Mouse (Mus musculus) cerebellum, postnatal 14 days (tissue): ENCODE measurements at regions not wholly inside any gene's neighbourhood (a gene's known extent, or its start where the extent isn't known, plus 50 kb on each side); places are given as distances from the start of the nearest gene placed in this dataset.

Source experiments
- DNase-seq, 2 experiments: peaks; one replicate each; pipeline ENCODE4 v3.0.0; 2021; ENCODE audit warnings: mixed read lengths in 2 of 2

DNA sequence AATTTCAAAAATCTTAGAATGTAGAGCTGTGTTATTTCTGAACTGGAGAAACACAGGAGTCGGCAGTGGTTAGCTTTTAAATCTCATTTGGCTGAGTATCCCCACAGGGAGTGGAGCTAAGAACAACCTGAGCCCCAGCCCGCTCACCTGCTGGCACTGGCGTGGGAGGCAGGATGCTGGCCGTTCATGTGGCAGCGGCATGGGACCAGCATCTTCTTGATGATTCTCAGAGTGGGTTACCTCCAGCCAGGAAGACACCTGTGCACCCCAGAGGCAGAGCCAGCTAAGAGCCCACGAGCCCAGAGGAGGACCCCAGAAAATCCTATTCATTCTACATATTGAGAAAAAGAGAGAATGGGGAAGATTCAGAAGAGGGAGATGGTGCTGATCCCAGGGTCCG, 181.7 kb downstream of the Vrk1 start:
- peak in 1 of 2 experiments; percentile 38 for DNase-seq

DNA sequence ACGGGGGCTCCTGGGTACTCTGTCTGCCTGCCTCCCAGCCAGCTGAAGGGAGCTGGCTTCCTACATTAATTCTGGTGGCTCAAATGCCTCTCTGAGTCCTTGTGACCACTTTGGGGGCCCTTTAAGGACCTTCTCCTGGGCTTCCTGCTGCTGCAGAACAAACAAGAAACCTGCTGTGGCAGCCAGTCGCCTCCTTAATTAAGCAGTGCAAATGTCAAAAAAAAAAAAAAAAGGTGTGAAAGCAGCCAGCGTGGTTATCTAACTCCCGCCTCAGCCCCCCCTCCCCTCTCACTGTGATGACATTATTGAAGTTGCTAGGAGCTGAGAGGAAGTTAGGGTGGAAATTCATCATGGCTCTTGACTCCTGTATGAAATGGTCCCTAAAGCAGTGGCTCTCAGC, 189.3 kb downstream of the Vrk1 start:
- no peak for DNase-seq

GRCm38 (mm10) chr12:106203526-106203925, 193.5 kb downstream of the Vrk1 start:
- no peak for DNase-seq

GRCm38 (mm10) chr12:106210959-106211358, 200.9 kb downstream of the Vrk1 start:
- no peak for DNase-seq

DNA sequence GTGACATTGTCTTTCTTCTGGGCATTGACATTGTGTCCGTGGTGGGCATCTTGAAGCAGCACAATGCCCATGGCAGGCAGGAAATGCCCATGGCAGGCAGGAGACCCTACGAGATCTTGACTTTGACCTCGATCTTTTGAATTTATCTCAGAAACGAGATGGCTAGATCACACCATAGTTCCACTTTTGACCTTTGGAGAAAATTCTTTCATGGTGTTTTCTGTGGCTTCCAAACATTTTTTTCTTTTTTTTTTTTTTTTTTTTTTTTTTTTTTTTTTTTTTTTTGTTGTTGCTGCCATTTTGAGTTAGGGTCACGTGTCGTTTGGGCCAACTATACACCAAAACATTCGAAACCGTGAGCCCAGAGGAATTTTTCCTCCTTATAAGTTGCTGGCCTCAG, 201.5 kb downstream of the Vrk1 start:
- no peak for DNase-seq

- no peak for DNase-seq
Observed at GRCm38 (mm10) chr12:106212397-106212796, 202.4 kb downstream of the Vrk1 start.

GRCm38 (mm10) chr12:106220071-106220470, 210.0 kb downstream of the Vrk1 start:
- no peak for DNase-seq

DNA sequence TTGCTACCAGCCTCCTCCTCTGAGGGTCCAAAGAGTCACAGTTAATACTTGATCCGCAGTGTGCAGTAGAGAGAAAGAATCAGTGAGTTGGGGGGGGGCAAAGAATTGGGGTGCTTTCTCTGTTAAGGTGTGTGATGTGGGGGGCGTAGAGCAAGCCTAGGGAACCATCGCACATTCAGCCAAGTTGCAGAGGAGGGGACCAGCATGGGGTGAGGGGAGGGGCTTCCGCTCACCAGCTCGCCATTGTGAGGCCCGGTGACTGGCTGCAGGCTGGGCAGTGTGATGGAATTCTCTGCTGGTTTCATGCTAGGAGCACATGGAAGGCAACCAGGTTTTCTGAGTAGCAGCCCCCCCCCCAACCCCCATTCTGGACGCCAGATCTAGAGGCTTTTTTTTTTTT, 216.2 kb downstream of the Vrk1 start:
- no peak for DNase-seq

DNA sequence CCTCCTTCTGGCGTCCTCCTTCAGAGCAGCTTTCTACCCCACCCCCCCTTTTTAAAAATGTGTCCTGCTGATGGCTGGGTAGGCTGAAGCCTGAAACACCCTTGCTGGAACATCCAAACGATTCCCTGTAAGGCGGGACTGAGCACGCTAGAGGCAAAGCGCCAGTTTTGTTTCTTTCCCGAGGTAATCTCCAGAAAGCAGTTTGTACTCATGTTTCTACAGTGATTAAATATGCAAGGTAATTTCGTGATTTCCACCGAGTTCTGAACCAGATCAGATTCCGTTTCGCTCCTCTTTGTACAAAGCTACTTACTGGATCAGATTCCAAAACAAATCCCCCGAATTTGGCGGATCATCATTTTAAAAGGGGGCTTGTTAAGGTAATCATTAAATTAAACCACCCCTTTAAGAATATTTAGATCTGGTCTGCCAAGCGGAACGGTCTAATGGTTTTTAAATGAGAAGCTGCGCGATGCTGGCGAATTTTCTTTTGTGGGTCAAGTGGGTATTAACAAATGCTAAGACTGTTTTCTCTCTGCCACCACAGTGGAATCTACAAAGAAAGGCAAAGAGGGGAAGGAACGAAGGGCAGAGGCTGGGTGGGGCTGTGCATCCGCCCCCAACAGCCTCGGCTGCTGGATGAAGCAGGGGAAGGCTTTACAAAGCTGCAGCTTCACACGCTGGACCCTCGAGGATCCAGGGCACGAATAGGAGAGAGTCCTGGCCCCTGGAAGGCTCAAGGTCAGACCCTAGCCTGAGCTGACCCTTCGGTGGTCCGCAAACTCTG, 216.9 kb downstream of the Vrk1 start:
- DNase-seq = no peak

GRCm38 (mm10) chr12:106227563-106227840, 217.5 kb downstream of the Vrk1 start:
- DNase-seq = no peak

DNA sequence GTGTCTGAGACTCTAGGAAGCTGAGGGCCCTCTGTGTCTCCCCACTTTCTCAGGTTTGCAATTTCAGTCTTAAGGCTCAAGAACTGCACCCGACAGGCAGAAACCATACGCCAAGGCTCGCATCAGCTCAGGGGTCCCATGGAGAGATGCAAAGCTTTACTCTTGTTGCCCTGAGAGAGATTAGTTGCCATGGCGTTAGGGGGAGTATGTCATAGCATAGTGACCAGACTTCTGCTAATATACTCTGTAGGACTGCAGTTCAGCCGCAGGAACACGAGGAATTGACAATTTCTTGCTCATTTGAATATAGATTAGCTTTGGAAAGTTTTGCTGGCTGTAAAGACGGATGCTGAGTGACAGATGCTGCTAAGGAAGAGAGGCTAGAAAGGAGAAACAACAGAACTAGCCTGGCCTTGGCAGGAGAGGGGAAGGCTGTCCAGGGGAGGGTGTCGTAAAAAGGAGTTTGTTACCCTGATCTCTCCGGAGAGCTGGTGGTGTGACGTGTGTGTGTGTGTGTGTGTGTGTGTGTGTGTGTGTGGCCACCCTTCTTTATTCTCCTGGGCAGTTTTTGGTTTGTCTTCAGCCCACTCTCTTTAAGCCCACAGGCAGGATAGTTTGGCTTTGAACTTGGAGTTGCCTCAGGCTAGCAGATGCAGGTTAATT, 235.3 kb downstream of the Vrk1 start:
- DNase-seq = no peak

DNA sequence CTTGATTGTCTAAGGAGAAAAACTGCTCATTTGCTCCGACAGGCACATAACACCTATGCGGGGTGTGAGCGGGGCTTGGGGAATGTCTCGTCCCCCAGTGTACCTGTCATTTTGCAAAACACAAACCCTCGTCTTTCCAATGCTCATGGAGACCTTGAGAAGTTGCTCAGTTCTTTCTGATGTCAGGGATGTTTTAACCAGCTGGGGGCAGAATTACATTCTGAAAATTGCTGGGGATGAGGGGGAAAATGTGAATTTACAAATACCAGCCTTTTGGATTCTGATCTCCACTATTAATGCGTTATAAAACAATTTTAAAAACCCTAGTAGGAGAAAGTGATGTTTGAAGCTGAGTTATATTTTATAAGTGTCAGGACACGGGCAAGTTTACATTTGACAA, 263.6 kb downstream of the Vrk1 start:
- no peak for DNase-seq

- DNase-seq = no peak
Observed at GRCm38 (mm10) chr12:106277886-106278285, 267.9 kb downstream of the Vrk1 start.

DNA sequence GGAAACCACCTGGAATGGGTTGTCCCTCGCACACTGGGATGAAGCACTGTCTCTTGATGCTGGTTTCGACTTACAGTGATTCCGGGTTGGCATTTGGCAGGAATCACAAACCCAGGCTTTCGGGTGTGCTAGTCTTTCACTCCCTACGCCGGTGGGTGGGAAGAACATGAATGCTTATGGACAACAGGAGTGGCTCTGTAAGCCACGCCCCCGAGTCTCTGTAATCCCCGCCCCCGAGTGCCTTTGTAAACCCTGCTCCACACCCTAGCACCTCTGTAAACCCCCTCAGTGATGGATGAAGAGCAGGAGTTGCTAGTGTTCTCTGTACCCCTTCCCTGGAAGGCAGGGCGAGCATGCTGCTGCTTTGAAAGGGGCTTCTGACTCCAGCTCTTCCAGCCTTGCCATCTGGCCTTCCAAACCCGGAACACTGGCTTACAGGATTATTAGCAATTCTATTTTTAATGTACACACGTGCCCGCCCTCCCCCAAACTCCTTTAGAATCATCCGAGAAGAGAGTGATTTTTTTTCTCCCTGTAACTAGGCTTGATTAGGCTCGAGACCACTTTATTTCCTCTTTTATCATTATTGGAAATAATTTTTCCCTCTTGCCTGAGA, 272.6 kb downstream of the Vrk1 start:
- DNase-seq = no peak

DNA sequence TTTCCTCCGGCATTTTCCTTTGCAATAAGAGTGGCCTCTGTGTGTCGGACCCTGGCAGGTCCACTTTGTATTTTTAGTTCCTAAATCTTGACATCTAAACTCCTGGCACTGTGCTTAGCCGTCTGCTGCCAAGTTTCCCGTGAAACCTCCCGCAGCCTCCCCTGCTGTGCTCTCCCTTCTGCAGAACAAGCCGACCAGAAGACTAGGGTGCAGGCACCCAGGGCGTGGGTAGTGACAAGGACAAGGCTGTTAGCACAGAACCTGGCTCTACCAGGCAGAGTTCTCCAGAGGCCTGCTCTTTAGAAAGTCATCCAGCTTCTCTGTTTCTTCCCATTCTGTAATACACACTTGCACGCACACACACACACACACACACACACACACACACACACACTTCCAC, 274.8 kb downstream of the Vrk1 start:
- DNase-seq = no peak

DNA sequence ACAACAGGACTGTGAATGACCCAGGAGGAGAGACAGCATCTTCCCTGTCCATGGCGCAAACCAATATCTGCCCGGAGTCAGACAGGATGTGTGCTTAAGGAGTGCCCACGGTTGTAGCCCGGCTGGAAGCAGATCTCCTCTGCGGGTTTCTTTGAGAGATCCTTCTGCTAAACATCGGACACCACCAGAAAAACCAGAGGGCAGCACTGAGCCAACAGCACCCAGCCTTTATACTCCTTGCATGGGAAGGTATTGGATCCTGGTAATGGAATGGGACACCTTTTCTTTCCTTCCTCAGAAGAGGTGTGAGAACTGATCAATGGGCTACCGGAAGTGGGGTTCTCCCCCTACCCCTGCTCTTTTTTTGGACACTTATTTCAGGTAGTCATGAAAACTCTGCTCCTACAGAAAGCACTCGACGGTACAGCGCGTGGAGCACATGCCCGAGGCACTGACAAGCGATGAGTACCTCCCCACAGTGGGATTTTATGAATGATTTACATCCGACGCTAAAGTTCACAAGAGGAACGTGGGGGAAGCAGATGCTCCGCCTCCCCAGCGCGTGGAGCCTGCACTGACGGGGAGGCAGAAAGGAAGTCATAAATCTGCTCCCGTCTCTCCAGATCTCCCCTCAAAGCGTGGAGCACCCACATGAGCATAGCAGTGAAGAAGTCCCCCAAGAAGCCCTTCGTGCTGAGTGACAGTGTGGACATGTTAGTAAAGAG, 278.9 kb downstream of the Vrk1 start:
- DNase-seq = no peak

GRCm38 (mm10) chr12:106291476-106292046, 281.5 kb downstream of the Vrk1 start:
- no peak for DNase-seq

- peak in 1 of 2 experiments; percentile 24 for DNase-seq
Observed at GRCm38 (mm10) chr12:106293117-106293516, 283.1 kb downstream of the Vrk1 start.

DNA sequence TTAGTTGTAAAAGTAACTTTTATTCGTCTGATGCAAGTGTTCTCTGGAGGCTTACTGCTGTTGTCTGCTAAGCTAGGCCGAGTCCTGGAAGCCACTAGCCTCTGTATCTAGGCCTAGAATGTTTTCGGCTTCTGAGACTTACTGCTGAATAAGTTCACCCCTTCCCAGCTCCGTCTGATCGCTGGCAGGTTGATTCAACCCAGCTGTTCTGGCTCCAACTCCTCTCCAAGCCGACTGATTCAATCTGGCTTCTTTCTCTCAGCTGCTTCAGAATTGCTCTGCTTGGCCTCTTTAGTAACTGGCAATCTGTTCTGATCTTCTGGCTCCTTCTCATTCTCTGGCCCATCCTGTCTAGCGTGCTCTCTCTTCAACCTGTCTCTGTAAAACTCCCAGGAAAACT, 285.6 kb downstream of the Vrk1 start:
- DNase-seq = no peak

- peak in 1 of 2 experiments; percentile 32 for DNase-seq
Observed at GRCm38 (mm10) chr12:106302617-106303016, 292.6 kb downstream of the Vrk1 start.

DNA sequence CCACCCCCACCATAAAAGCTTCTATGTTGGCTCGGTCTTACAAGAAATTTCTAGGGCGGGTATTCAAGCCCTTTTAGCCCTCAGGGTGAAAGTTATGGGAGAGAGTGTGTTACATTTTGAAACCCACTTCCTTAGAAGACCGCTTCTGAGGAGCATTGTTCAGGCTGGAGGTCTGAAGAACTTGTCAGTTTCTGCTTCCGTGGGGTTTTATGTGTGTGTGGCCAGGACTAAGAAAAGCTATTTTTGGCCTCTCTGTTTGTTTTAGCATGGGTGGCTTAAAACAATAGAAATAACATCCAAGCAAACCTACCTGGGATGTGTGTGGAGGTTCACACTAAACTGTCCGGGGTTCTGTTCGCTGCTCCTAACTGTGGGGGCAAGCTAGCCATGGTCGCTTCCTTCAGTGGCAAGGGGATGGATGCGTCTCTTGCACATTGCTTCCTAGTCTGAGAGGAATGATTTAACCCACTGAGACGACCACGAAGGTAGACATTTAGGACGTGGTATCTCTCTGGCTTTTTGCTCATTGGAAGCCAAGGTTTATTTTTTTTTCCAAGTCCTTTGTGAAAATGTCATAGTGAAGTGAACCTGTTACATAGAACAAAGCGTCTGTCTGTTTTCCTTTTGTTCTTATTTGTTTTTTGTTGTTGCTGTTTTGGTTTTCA, 298.4 kb downstream of the Vrk1 start:
- no peak for DNase-seq

DNA sequence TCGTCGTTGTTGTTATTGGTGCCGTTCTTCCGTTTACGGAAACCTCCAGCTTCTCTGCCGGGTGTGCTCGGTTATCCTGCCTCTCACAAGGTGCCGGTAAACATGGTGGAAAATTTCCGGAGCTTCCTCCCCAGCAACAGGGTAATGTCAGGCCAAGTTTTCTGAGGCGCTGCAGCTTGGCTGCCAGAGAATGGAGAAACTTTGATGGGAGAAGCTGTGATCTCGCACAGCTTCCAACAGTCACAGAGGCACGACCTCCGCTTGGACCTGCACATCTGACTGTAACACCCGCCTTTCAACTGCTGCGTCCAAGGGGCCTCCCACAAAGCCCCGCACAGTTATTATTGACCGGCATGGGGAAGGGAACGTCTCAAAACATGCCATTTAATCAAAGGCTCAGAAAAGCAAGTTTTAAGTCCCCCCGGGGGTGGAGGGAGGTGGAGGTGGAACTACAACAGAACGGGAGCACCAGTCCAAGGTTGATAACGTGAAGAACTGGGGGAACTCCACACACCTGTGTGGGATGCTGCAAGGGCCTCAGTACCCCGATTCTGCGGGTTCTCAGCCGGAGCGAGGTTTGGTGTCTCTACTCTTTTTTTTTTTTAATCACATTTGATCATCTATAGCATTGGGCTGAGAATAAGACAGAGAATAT, 299.1 kb downstream of the Vrk1 start:
- no peak for DNase-seq
